Mouse (Mus musculus): ENCODE results near the gene Creld2.

GRCm38 (mm10) chr15:88841160-88841559, 21.7 kb downstream of the Creld2 start:
- TF ChIP-seq GATA1 (IDR thresholded peaks at IDR 0.05; ENCODE audit: low read length): no peak
- TF ChIP-seq TAL1 (IDR thresholded peaks at IDR 0.05; ENCODE audit: low read length): no peak

All from erythroblast, embryonic 14.5 days (primary cell).